Mouse (Mus musculus) myocyte (in vitro differentiated cells): ENCODE data around the gene Naa25. TPM values are rescaled to one million over a fixed set of nuclear protein-coding genes. Genes with fewer than 3 reads are reported as not detected.

Experiments used
- H3K27me3 ChIP-seq: one replicate; pipeline ENCODE4 v1.6.1; 2011; ENCODE audit not compliant: control insufficient read depth, insufficient read depth, insufficient read length
- H3K36me3 ChIP-seq: one replicate; pipeline ENCODE4 v1.6.1; 2011; ENCODE audit not compliant: control insufficient read depth, insufficient read depth
- H3K4me2 ChIP-seq: one replicate; pipeline ENCODE4 v1.6.1; 2011; ENCODE audit warnings: low read depth, control low read depth
- H3K4me3 ChIP-seq: one replicate; pipeline ENCODE4 v1.5.1; 2011; ENCODE audit warnings: mild to moderate bottlenecking, control low read depth, moderate library complexity
- H3K79me2 ChIP-seq: one replicate; pipeline ENCODE4 v1.6.1; 2011; ENCODE audit not compliant: control insufficient read depth, insufficient read depth
- H3ac ChIP-seq: one replicate; pipeline ENCODE4 v1.6.1; 2011; ENCODE audit not compliant: control insufficient read depth, insufficient read length
- CEBPB ChIP-seq: IDR thresholded peaks from 2 replicates; pipeline ENCODE4 v1.6.1; 2011; ENCODE audit warnings: mild to moderate bottlenecking, moderate library complexity; ENCODE audit not compliant: poor library complexity, insufficient read depth, severe bottlenecking
- E2F4 ChIP-seq: IDR thresholded peaks from one replicate; pipeline ENCODE4 v1.6.1; 2011; ENCODE audit warnings: mild to moderate bottlenecking, control low read depth, moderate library complexity; ENCODE audit not compliant: insufficient read depth
- MAX ChIP-seq: IDR thresholded peaks from one replicate; pipeline ENCODE4 v1.6.1; 2011; ENCODE audit warnings: low read depth, mild to moderate bottlenecking, control low read depth
- MYOD1 ChIP-seq, 3 experiments: IDR thresholded peaks; one replicate each; pipeline ENCODE4 v1.6.1; 2011; ENCODE audit warnings: control low read depth in 2 of 3, low read depth in 2 of 3, mild to moderate bottlenecking in 2 of 3, moderate library complexity in 1 of 3; ENCODE audit not compliant: insufficient read length in 2 of 3, control insufficient read depth in 1 of 3
- MYOG ChIP-seq, 3 experiments: IDR thresholded peaks; one replicate each; pipeline ENCODE4 v1.6.1; 2011; ENCODE audit warnings: control low read depth in 2 of 3, low read depth in 2 of 3, mild to moderate bottlenecking in 2 of 3; ENCODE audit not compliant: insufficient read length in 2 of 3, control insufficient read depth in 1 of 3, insufficient read depth in 1 of 3
- POLR2A ChIP-seq: IDR thresholded peaks from one replicate; pipeline ENCODE4 v1.6.1; 2011; ENCODE audit warnings: low read depth, mild to moderate bottlenecking, control low read depth, moderate library complexity; ENCODE audit not compliant: insufficient read length
- POLR2AphosphoS2 ChIP-seq: IDR thresholded peaks from one replicate; pipeline ENCODE4 v1.6.1; 2011; ENCODE audit warnings: low read depth, control low read depth; ENCODE audit not compliant: insufficient read length
- SRF ChIP-seq: IDR thresholded peaks from one replicate; pipeline ENCODE4 v1.6.1; 2011; ENCODE audit warnings: low read depth; ENCODE audit not compliant: control insufficient read depth, insufficient read length
- TCF12 ChIP-seq: IDR thresholded peaks from one replicate; pipeline ENCODE4 v1.6.1; 2011; ENCODE audit warnings: mild to moderate bottlenecking, control low read depth; ENCODE audit not compliant: poor library complexity, insufficient read depth, severe bottlenecking
- TCF3 ChIP-seq: IDR thresholded peaks from one replicate; pipeline ENCODE4 v1.6.1; 2011; ENCODE audit warnings: low read depth, control low read depth; ENCODE audit not compliant: insufficient read length
- USF1 ChIP-seq: IDR thresholded peaks from one replicate; pipeline ENCODE4 v1.6.1; 2011; ENCODE audit warnings: low read depth, mild to moderate bottlenecking, control low read depth, moderate library complexity
- polyA plus RNA-seq: library from polyadenylated mRNA; unstranded; fragments of >200 nt; fragmentation: generic; extraction: Trizol; gene quantifications from one replicate; pipeline ENCODE4 v1.2.1, GENCODE M21; 2012; ENCODE audit warnings: missing spikeins

Naa25 gene
- 22.0 TPM for polyA plus RNA-seq

DNA sequence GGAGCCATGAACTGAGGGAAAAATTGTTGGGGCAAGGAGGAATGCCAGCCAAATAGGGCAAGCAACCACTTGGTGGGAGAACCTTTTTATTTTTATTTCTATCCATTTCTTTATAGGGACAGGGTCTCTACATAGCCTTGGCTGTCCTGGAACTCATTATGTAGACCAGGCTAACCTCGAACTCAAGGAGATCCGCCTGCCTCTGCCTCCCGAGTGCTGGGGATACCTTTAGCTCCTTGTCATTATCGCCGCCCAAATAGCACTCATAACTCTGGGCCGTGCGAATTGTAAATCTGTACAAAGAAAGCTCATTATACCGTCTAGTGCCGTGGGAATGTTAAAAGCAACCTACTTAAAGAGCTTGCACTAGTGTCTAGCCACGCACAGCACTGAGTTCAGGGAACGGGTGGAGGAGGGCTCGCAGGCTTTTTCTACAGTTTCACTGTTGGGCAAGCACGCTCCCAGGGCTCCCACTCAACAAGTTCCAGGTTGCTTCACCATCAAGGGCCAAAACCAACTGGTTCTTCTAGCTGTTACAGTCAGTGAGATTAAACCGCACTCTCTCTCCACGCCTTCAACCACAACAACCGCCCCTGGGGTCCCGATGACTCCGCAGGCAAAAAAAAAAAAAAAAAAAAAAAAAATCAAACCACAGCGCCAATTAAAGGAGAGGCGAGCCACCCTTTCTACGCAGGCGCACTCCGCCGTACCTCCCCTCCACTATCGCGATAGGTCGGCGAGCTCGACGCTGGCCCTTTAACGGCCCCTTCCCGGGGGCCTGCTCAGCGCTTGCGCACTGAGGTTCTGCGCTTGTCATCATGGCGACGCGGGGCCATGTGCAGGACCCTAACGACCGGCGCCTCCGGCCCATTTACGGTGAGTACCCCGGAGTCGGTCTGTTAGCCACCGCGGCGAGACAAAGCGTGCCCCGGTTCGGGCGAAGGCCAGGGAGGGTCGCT lies at the start of gene Naa25:
Naa25 (plus strand) TSS at position 750 of the 959 bp plus-strand sequence.
- H3K4me2 ChIP-seq = peak within 1 kb of the TSS; percentile 92
- peaks cover 11% of the 10 kb centered on the region for H3K36me3 ChIP-seq
- H3ac ChIP-seq = peak within 1 kb of the TSS; percentile 89
- H3K4me3 ChIP-seq = peak within 1 kb of the TSS; percentile 93
- TF ChIP-seq CEBPB (no peak), TCF12 (no peak), SRF (no peak), MYOG (IDR thresholded peaks at IDR 0.05; ENCODE audit: control insufficient read depth in 1 of 3, insufficient read depth in 1 of 3, insufficient read length in 2 of 3, low read depth in 2 of 3) (no peak), TCF3 (no peak), POLR2A (peak; percentile 69), E2F4 (no peak), POLR2AphosphoS2 (peak; percentile 39)
- H3K27me3 ChIP-seq = no peaks in the 10 kb centered on the region
- peaks cover 44% of the 10 kb centered on the region for H3K79me2 ChIP-seq

DNA sequence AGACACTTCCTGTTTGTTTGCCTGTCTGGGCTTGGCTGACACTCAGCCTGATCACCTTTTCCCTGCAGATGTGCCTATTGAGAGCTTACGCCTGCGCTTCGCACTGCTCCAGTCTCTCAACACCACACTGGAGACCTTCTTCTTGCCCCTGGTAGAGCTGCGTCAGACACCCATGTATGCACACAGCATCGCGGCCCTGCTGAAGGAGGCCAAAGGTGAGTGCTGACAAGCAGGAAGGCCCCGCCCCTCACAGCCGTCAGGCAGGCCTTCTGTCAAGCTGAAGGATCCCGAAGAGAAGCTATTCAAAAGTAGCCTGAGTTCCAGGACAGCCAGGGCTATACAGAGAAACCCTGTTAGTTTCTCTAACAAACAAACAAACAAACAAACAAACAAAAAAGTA lies 38.5 kb upstream of the Naa25 start:
- Histone ChIP-seq H3K4me2 (no peak overlapping the region), H3K4me3 (no peak overlapping the region), H3K36me3 (peaks cover 12% of the 10 kb centered on the region), H3K27me3 (no peaks in the 10 kb centered on the region), H3ac (no peak overlapping the region), H3K79me2 (no peaks in the 10 kb centered on the region)
- TF ChIP-seq MAX (no peak), TCF3 (no peak), CEBPB (no peak), TCF12 (no peak), POLR2AphosphoS2 (no peak), USF1 (no peak), SRF (no peak)

DNA sequence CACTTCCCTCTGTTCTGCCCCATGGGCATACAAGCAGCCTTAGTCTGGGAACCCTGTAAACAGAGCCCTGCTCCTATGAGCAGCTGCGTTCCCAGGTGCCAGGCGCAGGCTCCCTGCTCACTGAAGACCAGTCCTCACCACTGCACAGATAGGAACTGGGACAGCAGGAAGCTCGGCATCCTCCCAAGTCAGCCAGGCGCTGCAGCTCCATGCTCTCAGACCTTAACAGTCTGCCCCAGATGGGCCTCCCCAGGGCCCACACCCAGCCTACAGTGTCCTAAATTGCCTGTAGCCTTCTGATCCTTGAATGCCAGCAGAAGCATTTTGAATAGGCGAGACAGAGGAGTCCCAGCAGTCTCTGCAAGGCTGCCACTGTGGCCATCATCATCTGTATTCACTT lies 36.0 kb upstream of the Naa25 start:
- Histone ChIP-seq H3K27me3 (no peaks in the 10 kb centered on the region), H3K79me2 (no peaks in the 10 kb centered on the region), H3ac (no peak overlapping the region), H3K4me3 (no peak overlapping the region), H3K4me2 (no peak overlapping the region), H3K36me3 (peaks cover 12% of the 10 kb centered on the region)
- no peak for TF ChIP-seq MYOG (IDR thresholded peaks at IDR 0.05; ENCODE audit: control insufficient read depth in 1 of 3, insufficient read depth in 1 of 3, insufficient read length in 2 of 3, low read depth in 2 of 3)
- no peak for TF ChIP-seq MAX
- TF ChIP-seq POLR2AphosphoS2 = no peak
- TF ChIP-seq USF1 = no peak

DNA sequence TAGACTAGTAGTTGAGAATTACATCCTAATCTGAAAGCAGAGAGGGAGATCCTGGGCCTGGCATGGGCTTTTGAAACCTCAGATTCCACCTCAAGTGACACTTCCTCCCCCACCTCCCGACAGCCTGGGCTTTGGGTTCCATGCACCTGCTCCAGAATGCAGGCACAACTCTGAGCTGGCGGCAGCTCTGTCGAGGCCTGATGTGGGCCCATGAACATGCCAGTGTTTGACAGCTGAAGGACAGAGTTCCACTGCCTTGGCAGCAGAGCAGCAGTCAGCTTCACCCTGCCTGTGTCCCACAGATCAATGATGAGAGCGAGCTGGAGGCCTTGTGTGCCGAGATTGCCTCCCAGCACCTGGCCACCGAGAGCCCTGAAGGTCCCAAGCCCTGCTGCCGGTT lies 34.3 kb upstream of the Naa25 start:
- H3K4me3 ChIP-seq = no peak overlapping the region
- TF ChIP-seq USF1 (no peak), MAX (no peak), TCF12 (no peak), POLR2A (no peak), SRF (no peak), MYOD1 (IDR thresholded peaks at IDR 0.05; ENCODE audit: control insufficient read depth in 1 of 3, insufficient read length in 2 of 3, low read depth in 2 of 3) (peak in 2 of 3 experiments; percentile 1 to 25)
- H3K4me2 ChIP-seq = no peak overlapping the region
- H3K27me3 ChIP-seq = no peaks in the 10 kb centered on the region
- H3K79me2 ChIP-seq = no peaks in the 10 kb centered on the region
- H3ac ChIP-seq = no peak overlapping the region
- peaks cover 7% of the 10 kb centered on the region for H3K36me3 ChIP-seq

DNA sequence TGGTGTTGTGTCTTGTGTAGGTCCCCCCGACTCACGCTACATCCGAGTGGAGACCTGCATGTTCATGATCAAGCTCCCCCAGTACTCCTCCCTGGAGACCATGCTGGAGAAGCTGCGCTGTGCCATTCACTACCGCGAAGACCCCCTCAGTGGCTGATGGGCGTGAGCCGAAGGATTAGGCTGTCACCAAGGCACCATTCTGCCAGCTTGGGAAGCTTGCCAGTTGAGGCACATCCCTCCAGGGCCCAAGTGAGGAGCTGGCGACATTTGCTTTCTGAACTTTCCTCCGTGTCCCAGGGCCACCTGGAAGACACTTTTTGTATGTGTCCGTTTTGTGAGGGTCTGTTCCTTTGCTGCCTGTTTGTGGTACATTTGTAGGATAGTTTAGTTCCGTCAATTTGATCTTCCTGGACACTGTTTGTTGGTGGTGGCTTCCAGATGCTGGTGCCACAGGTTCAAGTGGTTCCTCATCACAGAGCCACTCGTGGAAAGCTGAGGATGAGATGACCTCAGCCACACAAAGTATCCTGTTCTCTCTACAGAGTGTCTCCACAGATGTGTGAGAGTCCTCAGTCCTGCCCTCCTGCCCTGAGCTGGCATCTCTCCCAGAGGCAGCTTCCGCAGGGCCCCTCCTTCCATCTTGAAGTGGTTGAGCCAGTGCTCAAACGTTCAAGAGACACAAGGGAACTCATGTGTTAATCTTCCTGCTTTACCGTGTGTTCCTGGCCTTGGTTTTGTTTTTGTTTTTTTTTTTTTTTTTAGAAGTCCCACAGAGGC lies 31.1 kb upstream of the Naa25 start:
- Histone ChIP-seq H3K27me3 (no peaks in the 10 kb centered on the region), H3K4me3 (no peak overlapping the region), H3K36me3 (no peaks in the 10 kb centered on the region), H3ac (no peak overlapping the region), H3K4me2 (no peak overlapping the region), H3K79me2 (no peaks in the 10 kb centered on the region)
- TF ChIP-seq USF1 (no peak), TCF12 (no peak), MAX (no peak), SRF (no peak), MYOG (IDR thresholded peaks at IDR 0.05; ENCODE audit: control insufficient read depth in 1 of 3, insufficient read depth in 1 of 3, insufficient read length in 2 of 3, low read depth in 2 of 3) (no peak), POLR2AphosphoS2 (no peak), MYOD1 (IDR thresholded peaks at IDR 0.05; ENCODE audit: control insufficient read depth in 1 of 3, insufficient read length in 2 of 3, low read depth in 2 of 3) (no peak), POLR2A (no peak), E2F4 (no peak)
